Mouse (Mus musculus): ENCODE data around the gene Eps8l1.
A peak's percentile ranks its signal among the peaks of the same experiment; 100 is the strongest.

Eps8l1 gene

DNA sequence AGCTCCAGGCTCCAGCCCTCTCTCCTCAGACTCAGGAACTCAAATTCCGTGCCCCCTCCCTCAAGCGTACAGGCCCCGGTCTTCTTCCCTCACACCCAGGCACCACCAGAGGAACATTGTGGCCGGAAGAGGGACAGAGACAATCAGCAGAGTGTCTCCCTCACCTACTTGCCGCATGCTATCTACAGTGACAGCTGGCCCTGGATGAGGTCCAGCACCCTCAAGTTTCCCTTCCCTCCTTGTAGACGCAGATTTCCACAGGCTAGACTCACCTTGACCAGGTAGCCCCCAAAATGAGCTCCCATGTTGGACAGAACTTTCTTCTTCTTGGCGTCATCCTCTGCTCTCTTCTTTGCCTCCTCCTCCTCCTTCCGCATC lies 48.3 kb downstream of the Eps8l1 start:
- no peak for DNase-seq (ENCODE audit: low spot score)

- peak; percentile 78 for DNase-seq (ENCODE audit: low spot score)
Measured at GRCm38 (mm10) chr7:4509863-4510608, 49.6 kb downstream of the Eps8l1 start.

- DNase-seq (ENCODE audit: low spot score), result no peak
Measured at GRCm38 (mm10) chr7:4511489-4512224, 51.2 kb downstream of the Eps8l1 start.

- peak; percentile 49 for DNase-seq (ENCODE audit: low spot score)
Measured at GRCm38 (mm10) chr7:4513236-4513635, 52.8 kb downstream of the Eps8l1 start.

GRCm38 (mm10) chr7:4513829-4514712 lies 53.6 kb downstream of the Eps8l1 start:
- DNase-seq (ENCODE audit: low spot score), result no peak

DNA sequence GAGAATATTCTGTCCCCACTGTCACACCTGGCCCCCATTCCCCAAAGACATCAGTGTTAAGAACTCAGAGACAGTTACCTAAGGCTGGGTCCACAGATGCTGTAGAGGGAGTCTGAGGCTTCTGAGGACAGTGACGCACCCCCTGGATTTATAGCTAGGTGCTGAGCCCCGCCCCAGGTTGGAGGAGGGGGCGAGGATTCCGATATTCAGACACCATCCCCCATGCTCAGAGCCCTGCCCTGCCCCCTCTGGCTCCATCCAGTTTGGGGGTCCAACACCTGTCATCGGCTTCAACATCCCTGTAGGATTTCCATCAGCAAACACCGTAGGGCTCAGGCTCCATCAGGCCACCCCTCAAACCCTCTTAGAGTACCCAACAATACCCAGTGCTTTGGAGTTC lies 55.4 kb downstream of the Eps8l1 start:
- no peak for DNase-seq (ENCODE audit: low spot score)

- DNase-seq (ENCODE audit: low spot score), result no peak
Measured at GRCm38 (mm10) chr7:4516332-4517050, 56.0 kb downstream of the Eps8l1 start, which contains the start of gene Tnnt1. Gene Tnnt1 (minus strand): TSS chr7:4516382.

DNA sequence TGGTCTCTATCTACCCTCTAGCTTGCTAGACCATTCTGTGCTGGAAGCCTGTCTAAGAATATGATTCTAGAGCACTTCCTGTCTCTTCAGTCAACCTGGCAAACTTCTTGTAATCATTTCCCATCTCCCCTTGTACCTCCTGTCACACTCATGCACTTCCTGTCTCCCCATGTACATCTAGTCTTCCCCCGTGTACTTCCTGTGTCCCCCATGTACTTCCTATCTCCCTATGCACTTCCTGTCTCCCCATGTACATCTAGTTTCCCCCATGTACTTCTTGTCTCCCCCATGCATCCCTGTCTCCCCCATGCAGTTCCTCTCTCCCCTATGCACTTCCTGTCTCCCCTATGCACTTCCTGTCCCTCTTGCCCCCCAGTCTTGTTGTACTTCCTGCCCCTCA lies 58.0 kb downstream of the Eps8l1 start:
- peak; percentile 25 for DNase-seq (ENCODE audit: low spot score)

DNA sequence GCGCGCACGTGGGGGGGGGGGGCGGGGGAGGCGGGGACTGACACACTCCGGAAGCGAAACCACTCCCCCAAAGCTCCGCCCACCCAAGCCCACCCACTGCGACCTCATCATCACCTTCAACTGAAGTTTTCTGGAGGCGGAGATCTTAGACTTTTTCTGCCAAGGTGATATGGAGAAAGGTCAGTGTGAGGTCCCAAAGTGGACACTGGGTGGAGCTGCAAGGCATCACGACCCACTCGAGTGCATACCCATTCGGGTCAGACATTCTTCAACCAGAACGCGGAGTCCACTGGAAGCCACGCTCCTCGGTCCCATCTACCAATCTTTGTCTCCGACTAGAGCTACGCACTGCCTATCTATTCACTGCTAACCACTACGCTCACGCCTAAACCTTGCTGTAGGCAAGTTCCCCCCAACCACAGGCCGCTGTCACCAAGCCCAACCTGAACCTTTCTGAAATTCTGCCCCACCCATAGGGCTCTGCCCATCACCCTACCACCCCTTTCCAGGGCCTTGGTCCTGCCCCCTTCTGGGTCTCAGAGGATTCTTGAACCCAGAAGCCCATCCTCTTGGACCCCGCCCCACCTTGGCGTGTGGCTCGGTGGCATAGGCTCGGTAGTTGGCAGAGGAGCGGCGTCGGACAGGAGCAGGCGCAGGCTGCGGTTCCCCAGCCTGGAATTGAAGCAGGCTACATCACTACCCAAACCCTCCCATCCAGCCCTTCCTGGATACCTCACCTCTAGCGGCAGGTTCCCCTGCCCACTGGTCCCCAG lies 60.9 kb downstream of the Eps8l1 start:
- DNase-seq (ENCODE audit: low spot score), result no peak

DNA sequence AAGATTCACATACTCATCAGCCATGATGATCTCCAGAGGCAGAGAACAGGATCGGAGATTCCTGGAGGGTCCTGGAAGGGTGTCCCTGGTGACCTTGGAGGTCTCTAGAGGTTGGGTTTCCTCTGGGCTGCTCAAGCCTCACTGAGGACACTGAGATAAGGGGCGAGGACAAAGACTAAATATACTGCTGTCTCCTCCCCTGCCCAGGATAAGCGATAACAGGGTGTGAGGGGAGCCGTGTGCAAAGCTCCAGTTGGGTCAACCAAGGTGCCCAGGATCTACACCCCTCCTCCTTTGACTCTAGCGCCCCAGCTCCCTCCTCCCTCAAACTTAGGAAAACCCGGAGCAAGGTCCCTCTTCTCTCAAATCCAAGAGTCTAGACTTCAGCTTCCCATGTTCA lies 61.8 kb downstream of the Eps8l1 start:
- no peak for DNase-seq (ENCODE audit: low spot score)

DNA sequence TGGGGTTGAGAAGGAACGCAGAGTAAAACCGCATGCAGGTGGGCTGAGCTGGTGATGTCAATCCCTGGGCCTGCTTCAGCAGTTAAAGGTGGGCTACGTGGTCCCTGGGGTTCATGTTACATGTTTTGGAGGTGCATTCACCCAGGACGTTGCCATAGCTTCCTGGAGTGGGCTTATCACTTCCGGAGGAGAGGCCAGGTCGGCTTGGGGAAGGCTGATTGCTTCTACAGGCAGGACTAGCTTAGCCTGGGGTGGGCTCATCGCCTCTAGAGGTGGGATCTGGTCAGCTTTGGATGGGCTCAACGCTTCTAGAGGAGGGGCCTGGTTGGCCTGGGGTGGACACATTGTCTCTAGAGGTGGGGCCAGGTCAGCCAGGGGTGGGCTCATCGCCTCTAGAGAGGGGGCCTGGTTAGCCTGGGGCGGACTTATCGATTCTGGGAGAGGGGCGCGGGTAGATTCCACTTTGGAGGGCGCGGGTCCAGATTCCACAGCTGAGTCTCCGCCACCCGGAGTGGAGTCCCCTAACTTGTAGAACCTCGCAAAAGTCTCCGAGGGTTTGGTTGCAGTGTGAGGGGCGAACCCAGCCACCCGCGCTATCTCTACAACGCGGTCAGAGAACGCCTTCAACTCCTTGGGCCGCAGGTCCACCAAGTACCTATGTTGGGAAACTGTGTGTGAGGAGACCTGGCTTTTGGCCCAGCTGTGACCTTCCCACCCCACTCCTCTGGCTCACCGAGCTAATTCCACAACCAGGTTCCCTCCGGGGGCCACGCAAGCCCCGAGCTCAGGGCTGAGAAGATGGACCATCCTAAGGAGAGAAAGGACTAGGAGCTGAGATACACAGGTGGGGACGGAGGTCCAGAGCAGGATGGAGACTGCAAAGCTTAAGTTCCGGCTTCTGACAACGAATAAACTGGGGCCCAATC lies 63.0 kb downstream of the Eps8l1 start:
- DNase-seq (ENCODE audit: low spot score), result no peak

DNA sequence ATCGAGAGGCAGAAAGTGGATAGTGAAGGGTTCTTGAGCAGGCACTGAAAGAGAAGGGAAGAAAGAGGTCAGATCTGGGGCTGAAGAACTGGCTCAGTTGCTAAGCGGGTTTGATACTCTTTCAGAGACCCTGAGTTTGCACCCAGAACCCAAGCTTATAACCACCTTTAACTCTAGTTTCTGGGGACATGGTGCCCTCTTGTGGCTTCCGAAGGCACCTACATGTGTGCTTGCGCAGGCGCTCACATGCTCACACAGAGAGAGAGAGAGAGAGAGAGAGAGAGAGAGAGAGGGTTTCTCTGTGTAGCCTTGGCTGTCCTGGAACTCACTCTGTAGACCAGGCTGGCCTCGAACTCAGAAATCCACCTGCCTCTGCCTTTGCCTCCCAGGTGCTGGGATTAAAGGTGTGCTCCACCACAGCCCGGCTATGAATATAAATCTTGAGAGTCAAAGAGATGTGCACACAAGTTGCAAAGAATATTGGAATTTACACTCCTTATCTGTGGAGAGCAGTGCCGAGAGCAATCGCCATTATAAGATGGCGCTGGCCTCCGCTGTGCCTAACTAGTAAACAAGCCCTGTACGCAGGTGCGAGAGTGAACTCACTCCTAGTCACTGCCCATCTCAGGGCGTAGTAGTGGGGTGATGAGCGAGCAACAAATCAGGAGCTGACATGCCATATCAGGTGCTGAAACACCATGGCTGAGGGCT lies 63.9 kb downstream of the Eps8l1 start, which contains the start of gene Tnni3:
TSS of gene Tnni3 (minus strand) at position 18 of the 711 bp plus-strand sequence.
- DNase-seq (ENCODE audit: low spot score), result peak; percentile 58

DNA sequence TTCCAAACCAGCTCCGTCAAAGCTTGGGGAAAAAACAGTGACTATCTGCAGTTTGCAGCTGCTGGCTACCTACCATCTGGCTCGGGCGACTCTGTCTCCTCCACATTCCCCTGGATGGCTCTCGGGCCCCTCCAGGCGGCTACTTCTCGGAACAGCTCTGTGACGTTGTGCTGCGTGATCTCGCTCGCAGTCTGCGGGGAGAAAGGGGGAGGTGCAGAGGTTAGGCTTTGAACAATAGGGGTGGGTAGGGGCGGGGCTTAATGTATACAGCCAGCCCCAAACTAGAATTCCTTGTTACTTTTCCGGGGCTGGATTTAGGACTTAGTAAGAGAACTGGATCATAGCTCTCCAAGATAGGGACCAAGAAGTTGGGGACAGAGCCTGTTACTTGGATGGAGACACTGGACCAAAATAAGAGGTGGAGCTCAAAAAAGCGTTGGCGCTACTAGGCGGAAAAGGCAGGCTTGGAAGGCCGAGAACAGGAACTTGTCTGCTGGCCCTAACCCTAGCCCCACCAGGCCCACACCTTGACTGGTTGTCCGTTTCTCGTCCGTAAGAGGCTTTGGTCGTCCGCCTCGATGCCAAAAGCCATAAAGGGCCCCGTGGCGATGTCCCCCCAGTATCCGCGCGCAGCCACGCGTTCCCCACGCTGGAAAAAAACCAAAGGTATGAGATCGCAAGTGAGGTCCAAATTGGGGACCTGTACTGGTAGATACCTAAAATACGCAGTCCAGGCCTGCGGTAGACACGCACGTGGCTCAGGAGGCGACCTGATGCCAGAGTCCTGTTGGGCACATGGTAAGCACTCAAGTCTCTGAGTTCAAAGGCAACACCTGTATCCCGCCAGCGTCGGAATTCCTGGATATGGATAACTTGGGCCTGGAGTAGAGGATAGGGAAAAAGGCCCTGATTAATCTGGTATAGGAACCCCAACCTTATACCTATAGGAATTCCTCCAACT lies 66.1 kb downstream of the Eps8l1 start:
- peak; percentile 75 for DNase-seq (ENCODE audit: low spot score)

DNA sequence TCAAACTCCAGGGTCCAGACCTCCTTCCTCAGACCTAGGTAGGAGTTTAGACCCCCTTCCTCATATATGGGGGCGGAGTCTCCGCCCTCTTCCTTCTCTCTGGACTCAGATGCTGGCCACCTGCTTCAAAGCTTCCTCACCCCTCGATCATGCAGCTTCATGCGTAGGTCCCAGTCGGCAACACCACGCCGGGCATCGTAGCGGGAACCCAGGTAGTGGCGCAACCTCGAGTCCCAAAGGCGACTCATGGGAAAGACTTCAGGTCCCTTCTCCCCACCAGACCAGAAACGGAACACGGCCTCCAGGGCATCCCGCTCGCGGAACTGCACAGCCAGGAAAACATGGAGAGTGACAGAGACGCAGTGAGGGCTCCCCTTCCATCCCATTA lies 66.8 kb downstream of the Eps8l1 start:
- no peak for DNase-seq (ENCODE audit: low spot score)

All from T-cell, adult 2 months (primary cell).